Mouse (Mus musculus): Measurements from ENCODE around the gene Apobec2. TPM values are rescaled to one million over a fixed set of nuclear protein-coding genes. Genes with fewer than 3 reads are reported as not detected.

Apobec2 gene
- total RNA-seq, 4 experiments from 2014 or later, result 0.23 TPM; not detected in 3

- DNase-seq (ENCODE audit: low spot score in 2 of 2), result peak; percentile 100
Observed at GRCm38 (mm10) chr17:48409380-48410298, 23.1 kb downstream of the Apobec2 start, which contains the start of the genes Nfya and Oard1. Gene Nfya, minus strand, starts transcription at chr17:48409906. Gene Oard1, plus strand, starts transcription at chr17:48410014.

GRCm38 (mm10) chr17:48408526-48409291, 24.0 kb downstream of the Apobec2 start:
- peak; percentile 40 to 52 for DNase-seq (ENCODE audit: low spot score in 2 of 2)

- DNase-seq (ENCODE audit: low spot score in 2 of 2), result no peak
Observed at GRCm38 (mm10) chr17:48407910-48408525, 24.7 kb downstream of the Apobec2 start.

GRCm38 (mm10) chr17:48407154-48407553, 25.6 kb downstream of the Apobec2 start:
- DNase-seq (ENCODE audit: low spot score in 2 of 2), result no peak

- DNase-seq (ENCODE audit: low spot score in 2 of 2), result no peak
Observed at GRCm38 (mm10) chr17:48404706-48405105, 28.0 kb downstream of the Apobec2 start.

GRCm38 (mm10) chr17:48403848-48404247, 28.9 kb downstream of the Apobec2 start:
- no peak for DNase-seq (ENCODE audit: low spot score in 2 of 2)

GRCm38 (mm10) chr17:48402751-48403150, 30.0 kb downstream of the Apobec2 start:
- no peak for DNase-seq (ENCODE audit: low spot score in 2 of 2)

- no peak for DNase-seq (ENCODE audit: low spot score in 2 of 2)
Observed at GRCm38 (mm10) chr17:48401710-48402109, 31.0 kb downstream of the Apobec2 start.

- peak in 1 of 2 experiments; percentile 33 for DNase-seq (ENCODE audit: low spot score in 2 of 2)
Observed at GRCm38 (mm10) chr17:48392616-48393015, 40.1 kb downstream of the Apobec2 start.

GRCm38 (mm10) chr17:48391446-48391845, 41.3 kb downstream of the Apobec2 start:
- DNase-seq (ENCODE audit: low spot score in 2 of 2), result no peak

- no peak for DNase-seq (ENCODE audit: low spot score in 2 of 2)
Observed at GRCm38 (mm10) chr17:48389442-48389841, 43.3 kb downstream of the Apobec2 start.

GRCm38 (mm10) chr17:48388666-48389065, 44.1 kb downstream of the Apobec2 start:
- no peak for DNase-seq (ENCODE audit: low spot score in 2 of 2)

GRCm38 (mm10) chr17:48385786-48386461, 46.8 kb downstream of the Apobec2 start:
- no peak for DNase-seq (ENCODE audit: low spot score in 2 of 2)

- DNase-seq (ENCODE audit: low spot score in 2 of 2), result no peak
Observed at GRCm38 (mm10) chr17:48379050-48379449, 53.7 kb downstream of the Apobec2 start.

GRCm38 (mm10) chr17:48376102-48376501, 56.6 kb downstream of the Apobec2 start:
- no peak for DNase-seq (ENCODE audit: low spot score in 2 of 2)

GRCm38 (mm10) chr17:48372987-48373386, 59.7 kb downstream of the Apobec2 start:
- DNase-seq (ENCODE audit: low spot score in 2 of 2), result no peak

- no peak for DNase-seq (ENCODE audit: low spot score in 2 of 2)
Observed at GRCm38 (mm10) chr17:48371621-48372020, 61.1 kb downstream of the Apobec2 start.
